Mouse (Mus musculus) heart, adult 2 months (tissue): ENCODE results near the gene Thap4. TPM values are rescaled to one million over a fixed set of nuclear protein-coding genes. Genes with fewer than 3 reads are reported as not detected.

Experiments
- DNase-seq, 2 experiments: peaks; one replicate each; pipeline ENCODE4 v3.0.0; 2021
- H3K27ac ChIP-seq: fragments of 200-600 bp; 2 replicates; pipeline ENCODE4 v1.8.1; 2022
- H3K27me3 ChIP-seq: fragments of 200-500 bp; 2 replicates; pipeline ENCODE4 v1.6.1; 2012; ENCODE audit warnings: mild to moderate bottlenecking, low read length, inconsistent platforms, mixed read lengths; ENCODE audit not compliant: control insufficient read depth, insufficient read depth
- H3K36me3 ChIP-seq: fragments of 200-500 bp; 2 replicates; pipeline ENCODE4 v1.6.1; 2012; ENCODE audit warnings: low read length, inconsistent platforms; ENCODE audit not compliant: control insufficient read depth, insufficient read depth
- H3K4me1 ChIP-seq: fragments of 200-500 bp; 2 replicates; pipeline ENCODE4 v1.6.1; 2011; ENCODE audit warnings: low read length; ENCODE audit not compliant: control insufficient read depth, insufficient read depth
- H3K4me3 ChIP-seq: fragments of 200-600 bp; 2 replicates; pipeline ENCODE4 v1.8.1; 2022
- H3K79me2 ChIP-seq: fragments of 200-500 bp; replicated peaks from 2 replicates; pipeline ENCODE4 v1.6.1; 2012; ENCODE audit warnings: mild to moderate bottlenecking, inconsistent platforms, low read length, moderate library complexity, mixed read lengths; ENCODE audit not compliant: control insufficient read depth, insufficient read depth
- H3K9ac ChIP-seq: fragments of 200-500 bp; 2 replicates; pipeline ENCODE4 v1.6.1; 2012; ENCODE audit warnings: low read depth, mild to moderate bottlenecking, control low read depth, inconsistent platforms, low read length, mixed read lengths
- CTCF ChIP-seq: fragments of 200-600 bp; IDR thresholded peaks from 2 replicates; pipeline ENCODE4 v1.8.1; 2022; ENCODE audit warnings: antibody characterized with exemption, mild to moderate bottlenecking, moderate library complexity
- EP300 ChIP-seq: fragments of 200-500 bp; IDR thresholded peaks from 2 replicates; pipeline ENCODE4 v1.6.1; 2011; ENCODE audit warnings: low read depth, low read length, control low read depth; ENCODE audit not compliant: insufficient read depth
- POLR2A ChIP-seq: fragments of 200-500 bp; IDR thresholded peaks from 2 replicates; pipeline ENCODE4 v1.6.1; 2011; ENCODE audit warnings: mild to moderate bottlenecking, low read depth, low read length, control low read depth; ENCODE audit not compliant: insufficient read depth
- WGBS: fragments of 180-500 bp; shearing (Covaris S2); methylation state at CpG from one replicate; pipeline ENCODE4 v1.1.7; 2018; 5-methylcytosine and 5-hydroxymethylcytosine counted together
- intact Hi-C: fragments of 180-260 bp; cut with DNase I; formaldehyde crosslinking; loops from one replicate; pipeline ENCODE4 v1.15.1; 2025
- polyA plus RNA-seq: library from polyadenylated mRNA; depleted of rRNA; stranded (reverse); fragments of >200 nt; gene quantifications from 2 replicates; pipeline ENCODE4 v1.2.3, GENCODE M21; 2012
- total RNA-seq, 2 experiments: library from RNA; stranded (reverse); gene quantifications; 2 replicates each; pipeline ENCODE4 v1.2.3; 2021

The Thap4 gene
- total and polyA plus RNA-seq, 3 experiments, result 69.0 to 80.4 (median 75.0) TPM

GRCm38 (mm10) chr1:93705389-93705788 is 49.3 kb downstream of the Thap4 start:
- H3K27ac ChIP-seq, result no peak overlapping the region
- 76% methylated on average over 3 of the region's 3 CpGs for WGBS
- H3K4me3 ChIP-seq, result no peak overlapping the region
- TF ChIP-seq CTCF (no peak), POLR2A (no peak), EP300 (no peak)
- intact Hi-C loops, result no loop called here
- no peaks in the 10 kb centered on the region for H3K27me3 ChIP-seq
- DNase-seq, result no peak
- no peaks in the 10 kb centered on the region for H3K79me2 ChIP-seq
- no peaks in the 10 kb centered on the region for H3K36me3 ChIP-seq
- no peak overlapping the region for H3K9ac ChIP-seq
- no peaks in the 10 kb centered on the region for H3K4me1 ChIP-seq

- Histone ChIP-seq H3K79me2 (no peaks in the 10 kb centered on the region), H3K4me1 (no peaks in the 10 kb centered on the region), H3K9ac (no peak overlapping the region), H3K27ac (no peak overlapping the region), H3K36me3 (no peaks in the 10 kb centered on the region), H3K4me3 (no peak overlapping the region), H3K27me3 (no peaks in the 10 kb centered on the region)
- TF ChIP-seq EP300, result no peak
- TF ChIP-seq CTCF, result no peak
- TF ChIP-seq POLR2A, result no peak
- intact Hi-C loops, result no loop called here
- 94% methylated on average over 9 of the region's 9 CpGs for WGBS
- DNase-seq, result no peak
Observed at GRCm38 (mm10) chr1:93704341-93704740, 50.3 kb downstream of the Thap4 start.

GRCm38 (mm10) chr1:93703472-93704048 is 51.1 kb downstream of the Thap4 start:
- Histone ChIP-seq H3K79me2 (no peaks in the 10 kb centered on the region), H3K9ac (no peak overlapping the region), H3K27ac (no peak overlapping the region), H3K27me3 (no peaks in the 10 kb centered on the region), H3K4me3 (no peak overlapping the region), H3K36me3 (no peaks in the 10 kb centered on the region), H3K4me1 (no peaks in the 10 kb centered on the region)
- WGBS, result 91% methylated on average over 10 of the region's 10 CpGs
- no peak for DNase-seq
- no peak for TF ChIP-seq EP300
- no peak for TF ChIP-seq CTCF
- intact Hi-C loops, result no loop called here

GRCm38 (mm10) chr1:93702106-93702505 is 52.6 kb downstream of the Thap4 start:
- H3K4me3 ChIP-seq, result no peak overlapping the region
- intact Hi-C loops, result no loop called here
- H3K4me1 ChIP-seq, result peaks cover 4% of the 10 kb centered on the region
- no peak for DNase-seq
- no peaks in the 10 kb centered on the region for H3K27me3 ChIP-seq
- 70% methylated on average over 1 of the region's 1 CpGs for WGBS
- no peaks in the 10 kb centered on the region for H3K36me3 ChIP-seq
- TF ChIP-seq POLR2A, result no peak
- H3K79me2 ChIP-seq, result no peaks in the 10 kb centered on the region
- H3K27ac ChIP-seq, result no peak overlapping the region
- H3K9ac ChIP-seq, result no peak overlapping the region

- WGBS, result 67% methylated on average over 4 of the region's 4 CpGs
- DNase-seq, result no peak
- Histone ChIP-seq H3K9ac (no peak overlapping the region), H3K79me2 (no peaks in the 10 kb centered on the region), H3K27me3 (no peaks in the 10 kb centered on the region), H3K4me1 (peaks cover 11% of the 10 kb centered on the region), H3K27ac (no peak overlapping the region), H3K4me3 (no peak overlapping the region), H3K36me3 (no peaks in the 10 kb centered on the region)
- TF ChIP-seq EP300 (no peak), POLR2A (no peak), CTCF (no peak)
- intact Hi-C loops, result no loop called here
Observed at GRCm38 (mm10) chr1:93699159-93699558, 55.5 kb downstream of the Thap4 start.

GRCm38 (mm10) chr1:93697317-93697716 is 57.3 kb downstream of the Thap4 start:
- H3K36me3 ChIP-seq, result no peaks in the 10 kb centered on the region
- no peaks in the 10 kb centered on the region for H3K79me2 ChIP-seq
- DNase-seq, result no peak
- 29% methylated on average over 3 of the region's 3 CpGs for WGBS
- no peak for TF ChIP-seq EP300
- no peak for TF ChIP-seq POLR2A
- no peak for TF ChIP-seq CTCF
- no peak overlapping the region for H3K9ac ChIP-seq
- H3K4me3 ChIP-seq, result no peak overlapping the region
- peaks cover 13% of the 10 kb centered on the region for H3K4me1 ChIP-seq
- no peaks in the 10 kb centered on the region for H3K27me3 ChIP-seq
- intact Hi-C loops, result no loop called here
- H3K27ac ChIP-seq, result no peak overlapping the region
